Mouse (Mus musculus) kidney, postnatal 0 days (tissue): Measurements from ENCODE around the gene Myzap. TPM values are rescaled to one million over a fixed set of nuclear protein-coding genes. Genes with fewer than 3 reads are reported as not detected.
A peak's percentile ranks its signal among the peaks of the same experiment; 100 is the strongest.
"Not testable (repeated sequence)": the region's sequence is repeated elsewhere in the genome, so short reads cannot be mapped to it uniquely, and the experiment has no call there.

Source experiments
- ATAC-seq: fragments of 200-750 bp; cut with Nextera tagmentation; replicated peaks from 2 replicates; pipeline ENCODE4 v1.8.0; 2017; ENCODE audit warnings: low read depth, moderate number of reproducible peaks, moderate TSS enrichment, moderate library complexity; ENCODE audit not compliant: low FRiP score
- DNase-seq: peaks from one replicate; pipeline ENCODE4 v3.0.0-alpha.2; 2016; ENCODE audit warnings: low spot score
- H3K27ac ChIP-seq: fragments of 300-500 bp; sonication (generic); 2 replicates; pipeline ENCODE4 v1.5.1; 2014; ENCODE audit warnings: mild to moderate bottlenecking
- H3K27me3 ChIP-seq: fragments of 300-500 bp; sonication (generic); 2 replicates; pipeline ENCODE4 v1.6.1; 2014; ENCODE audit warnings: low read length, mixed read lengths; ENCODE audit not compliant: insufficient read depth
- H3K36me3 ChIP-seq: fragments of 300-500 bp; sonication (generic); 2 replicates; pipeline ENCODE4 v1.6.1; 2014; ENCODE audit warnings: low read length, mixed read lengths; ENCODE audit not compliant: insufficient read depth
- H3K4me1 ChIP-seq: fragments of 300-500 bp; sonication (generic); replicated peaks from 2 replicates; pipeline ENCODE4 v1.6.1; 2014; ENCODE audit warnings: antibody characterized with exemption, low read length, mixed read lengths; ENCODE audit not compliant: insufficient read depth
- H3K4me2 ChIP-seq: fragments of 300-500 bp; sonication (generic); 2 replicates; pipeline ENCODE4 v1.6.1; 2014; ENCODE audit warnings: mild to moderate bottlenecking, low read length, moderate library complexity, mixed read lengths
- H3K4me3 ChIP-seq: fragments of 300-500 bp; sonication (generic); replicated peaks from 2 replicates; pipeline ENCODE4 v1.5.1; 2014; ENCODE audit warnings: low read depth, low read length
- H3K9ac ChIP-seq: fragments of 300-500 bp; sonication (generic); 2 replicates; pipeline ENCODE4 v1.6.1; 2014; ENCODE audit warnings: low read depth, low read length
- H3K9me3 ChIP-seq: fragments of 300-500 bp; sonication (generic); replicated peaks from 2 replicates; pipeline ENCODE4 v1.6.1; 2016; ENCODE audit warnings: low read length, inconsistent platforms, mixed read lengths
- CTCF ChIP-seq: IDR thresholded peaks from 2 replicates; pipeline ENCODE4 v1.5.1; 2016; ENCODE audit warnings: antibody characterized with exemption, low read depth, mild to moderate bottlenecking, moderate library complexity
- WGBS: fragments of 180-500 bp; shearing (Covaris S2); extraction: QIAGEN DNeasy Blood & Tissue Kit; methylation state at CpG from one replicate; pipeline ENCODE4 v1.1.7; 2014; 5-methylcytosine and 5-hydroxymethylcytosine counted together
- polyA plus RNA-seq: library from polyadenylated mRNA; unstranded; fragments of >200 nt; fragmentation: Nextera tagmentation; extraction: Ambion mirVana; gene quantifications from 2 replicates; pipeline ENCODE4 v1.2.1, GENCODE M21; 2015

The Myzap gene
- polyA plus RNA-seq, 1 experiment from 2014 or later, result 16.9 TPM

- 0 out of 2 replicates have a peak overlapping the region, but pooled peaks have one; percentile 2 for H3K27ac ChIP-seq
- no peak for DNase-seq
Observed at GRCm38 (mm10) chr9:71621968-71622367, 29.8 kb upstream of the Myzap start.

GRCm38 (mm10) chr9:71620116-71620515 lies 28.0 kb upstream of the Myzap start:
- H3K36me3 ChIP-seq, H3K4me2 ChIP-seq, H3K4me3 ChIP-seq, H3K27me3 ChIP-seq, H3K9ac ChIP-seq, ATAC-seq, H3K27ac ChIP-seq, H3K9me3 ChIP-seq, DNase-seq: not testable (repeated sequence)
- 88% methylated on average over 5 of the region's 5 CpGs for WGBS
- H3K4me1 ChIP-seq, result peaks cover 13% of the 10 kb centered on the region; the same call in 1 of the 2 replicates

More at GRCm38 (mm10) chr9:71621968-71622367, 29.8 kb upstream of the Myzap start:
- no peak overlapping the region for H3K4me2 ChIP-seq
- ATAC-seq, result peak; percentile 14; the same call in 1 of the 2 replicates
- no peaks in the 10 kb centered on the region for H3K27me3 ChIP-seq
- H3K4me1 ChIP-seq, result peaks cover 23% of the 10 kb centered on the region; the same call in 1 of the 2 replicates
- H3K4me3 ChIP-seq, result no peak overlapping the region
- H3K36me3 ChIP-seq, result no peaks in the 10 kb centered on the region
- TF ChIP-seq CTCF, result no peak
- no peaks in the 10 kb centered on the region for H3K9me3 ChIP-seq
- H3K9ac ChIP-seq, result no peak overlapping the region
- WGBS, result 65% methylated on average over 4 of the region's 4 CpGs

GRCm38 (mm10) chr9:71617363-71617762 lies 25.2 kb upstream of the Myzap start:
- TF ChIP-seq CTCF, result peak; percentile 80
- H3K27me3 ChIP-seq, result no peaks in the 10 kb centered on the region
- ATAC-seq, result no peak
- peak; percentile 43 for DNase-seq
- H3K4me1 ChIP-seq, result no peaks in the 10 kb centered on the region
- H3K36me3 ChIP-seq, result no peaks in the 10 kb centered on the region
- WGBS, result 64% methylated on average over 8 of the region's 8 CpGs
- no peak overlapping the region for H3K9ac ChIP-seq
- no peaks in the 10 kb centered on the region for H3K9me3 ChIP-seq
- no peak overlapping the region for H3K27ac ChIP-seq
- no peak overlapping the region for H3K4me2 ChIP-seq
- H3K4me3 ChIP-seq, result no peak overlapping the region

DNA sequence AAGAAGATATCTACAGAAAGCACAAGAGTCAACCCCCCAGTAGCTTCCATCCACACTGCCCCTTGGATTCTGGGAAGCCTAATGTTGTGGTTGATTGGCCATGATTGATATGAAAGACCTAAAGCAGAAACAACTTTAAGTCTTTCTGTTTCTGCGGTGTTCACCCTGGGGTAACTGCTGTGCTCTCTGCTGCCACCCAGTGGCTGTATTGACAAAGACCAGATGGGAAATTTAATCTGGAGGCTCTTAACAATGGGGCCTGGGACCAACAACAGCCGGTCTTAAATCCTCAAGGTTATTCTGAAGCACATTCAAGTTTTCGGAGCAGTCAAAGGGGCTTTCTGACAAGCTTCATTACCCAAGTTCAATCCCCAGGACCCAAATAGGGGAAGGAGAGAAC lies 24.0 kb upstream of the Myzap start:
- Histone ChIP-seq H3K27me3 (no peaks in the 10 kb centered on the region), H3K27ac (no peak overlapping the region), H3K9ac (no peak overlapping the region), H3K4me3 (no peak overlapping the region), H3K9me3 (no peaks in the 10 kb centered on the region), H3K36me3 (no peaks in the 10 kb centered on the region), H3K4me1 (no peaks in the 10 kb centered on the region), H3K4me2 (no peak overlapping the region)
- 7% methylated on average over 3 of the region's 3 CpGs for WGBS
- 0 out of 2 replicates have a peak, but pooled peaks have one; percentile 34 for ATAC-seq
- peak; percentile 96 for TF ChIP-seq CTCF
- DNase-seq, result peak; percentile 95

DNA sequence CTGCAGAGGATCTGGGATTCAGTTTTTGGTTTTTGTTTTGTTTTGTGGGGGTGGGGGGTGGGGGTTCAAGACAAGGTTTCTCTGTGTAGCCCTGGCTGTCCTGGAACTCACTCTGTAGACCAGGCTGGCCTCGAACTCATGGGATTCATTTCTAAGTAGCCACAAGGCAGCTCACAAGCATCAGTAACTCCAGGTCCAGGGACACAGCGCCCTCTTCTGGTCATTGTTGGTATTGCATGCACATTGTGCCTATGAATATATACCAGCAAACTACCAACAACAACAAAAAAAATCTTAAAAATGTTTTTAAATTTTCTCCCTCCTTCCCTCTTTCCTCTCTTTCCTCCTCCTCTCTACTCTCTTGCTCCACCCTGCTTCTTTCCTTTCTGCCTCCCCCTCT lies 22.5 kb upstream of the Myzap start:
- ATAC-seq, result no peak
- DNase-seq, result no peak

GRCm38 (mm10) chr9:71612981-71613380 lies 20.8 kb upstream of the Myzap start:
- H3K9me3 ChIP-seq, result no peaks in the 10 kb centered on the region
- DNase-seq, result peak; percentile 72
- TF ChIP-seq CTCF, result peak; percentile 87
- 84% methylated on average over 6 of the region's 6 CpGs for WGBS
- no peak overlapping the region for H3K4me2 ChIP-seq
- H3K36me3 ChIP-seq, result no peaks in the 10 kb centered on the region
- H3K27ac ChIP-seq, result no peak overlapping the region
- H3K4me3 ChIP-seq, result no peak overlapping the region
- H3K9ac ChIP-seq, result no peak overlapping the region
- no peak for ATAC-seq
- no peaks in the 10 kb centered on the region for H3K27me3 ChIP-seq
- 0 out of 2 replicates have a peak, but pooled peaks cover 2% of the 10 kb centered on the region for H3K4me1 ChIP-seq

More for the DNA sequence above, 22.5 kb upstream of the Myzap start:
- Histone ChIP-seq H3K36me3 (no peaks in the 10 kb centered on the region), H3K9ac (no peak overlapping the region), H3K4me2 (no peak overlapping the region), H3K9me3 (no peaks in the 10 kb centered on the region), H3K4me1 (no peaks in the 10 kb centered on the region), H3K27me3 (no peaks in the 10 kb centered on the region), H3K4me3 (no peak overlapping the region), H3K27ac (no peak overlapping the region)
- TF ChIP-seq CTCF, result peak; percentile 88
- WGBS, result 39% methylated on average over 2 of the region's 2 CpGs

GRCm38 (mm10) chr9:71611876-71612275 lies 19.7 kb upstream of the Myzap start:
- ATAC-seq, result no peak
- Histone ChIP-seq H3K27ac (peak overlapping the region; percentile 25), H3K4me2 (no peak overlapping the region), H3K27me3 (no peaks in the 10 kb centered on the region), H3K9ac (no peak overlapping the region), H3K36me3 (no peaks in the 10 kb centered on the region), H3K9me3 (no peaks in the 10 kb centered on the region), H3K4me1 (0 out of 2 replicates have a peak, but pooled peaks cover 2% of the 10 kb centered on the region), H3K4me3 (no peak overlapping the region)
- TF ChIP-seq CTCF, result no peak
- 55% methylated on average over 4 of the region's 4 CpGs for WGBS
- no peak for DNase-seq
